Mouse (Mus musculus) erythroblast, embryonic 14.5 days (primary cell): ENCODE measurements around the gene Pdap1.

Source experiments
- GATA1 ChIP-seq: IDR thresholded peaks from 2 replicates; pipeline ENCODE4 v1.6.1; 2012; ENCODE audit warnings: low read length, inconsistent platforms, mixed read lengths
- TAL1 ChIP-seq: IDR thresholded peaks from 3 replicates; pipeline ENCODE4 v1.6.1; 2012; ENCODE audit warnings: low read length, inconsistent platforms, mixed read lengths

GRCm38 (mm10) chr5:145113416-145113815, 26.6 kb downstream of the Pdap1 start:
- TF ChIP-seq GATA1 (no peak), TAL1 (no peak)
